Mouse (Mus musculus) midbrain, embryonic 16.5 days (tissue): ENCODE measurements around the gene Slc7a5. TPM values are rescaled to one million over a fixed set of nuclear protein-coding genes. Genes with fewer than 3 reads are reported as not detected.

ENCODE experiments used
- ATAC-seq: fragments of 200-750 bp; cut with Nextera tagmentation; 2 replicates; pipeline ENCODE4 v1.8.0; 2017; ENCODE audit warnings: moderate TSS enrichment
- H3K27ac ChIP-seq: fragments of 300-500 bp; sonication (generic); 2 replicates; pipeline ENCODE4 v1.5.1; 2014; ENCODE audit warnings: mild to moderate bottlenecking, low read length, mixed read lengths
- H3K27me3 ChIP-seq: fragments of 300-500 bp; sonication (generic); 2 replicates; pipeline ENCODE4 v1.6.1; 2014; ENCODE audit warnings: low read depth, low read length, mixed read lengths; ENCODE audit not compliant: control insufficient read depth, insufficient read depth
- H3K36me3 ChIP-seq: fragments of 300-500 bp; sonication (generic); 2 replicates; pipeline ENCODE4 v1.6.1; 2014; ENCODE audit warnings: mild to moderate bottlenecking, low read length, moderate library complexity, mixed read lengths; ENCODE audit not compliant: control insufficient read depth, insufficient read depth
- H3K4me1 ChIP-seq: fragments of 300-500 bp; sonication (generic); 2 replicates; pipeline ENCODE4 v1.6.1; 2014; ENCODE audit warnings: mild to moderate bottlenecking, low read length, mixed read lengths; ENCODE audit not compliant: control insufficient read depth, insufficient read depth
- H3K4me2 ChIP-seq: fragments of 300-500 bp; sonication (generic); 2 replicates; pipeline ENCODE4 v1.6.1; 2014; ENCODE audit warnings: mild to moderate bottlenecking, low read length, mixed read lengths
- H3K4me3 ChIP-seq: fragments of 300-500 bp; sonication (generic); 2 replicates; pipeline ENCODE4 v1.5.1; 2014; ENCODE audit warnings: low read depth, mild to moderate bottlenecking, low read length, moderate library complexity, mixed read lengths
- H3K9ac ChIP-seq: fragments of 300-500 bp; sonication (generic); 2 replicates; pipeline ENCODE4 v1.6.1; 2014; ENCODE audit warnings: low read depth, low read length, mixed read lengths
- H3K9me3 ChIP-seq: fragments of 300-500 bp; sonication (generic); replicated peaks from 2 replicates; pipeline ENCODE4 v1.6.1; 2014; ENCODE audit warnings: mild to moderate bottlenecking, low read length, mixed read lengths; ENCODE audit not compliant: control insufficient read depth, poor library complexity, severe bottlenecking
- WGBS: fragments of 180-500 bp; shearing (Covaris S2); extraction: QIAGEN DNeasy Blood & Tissue Kit; methylation state at CpG from one replicate; pipeline ENCODE4 v1.1.7; 2014; 5-methylcytosine and 5-hydroxymethylcytosine counted together
- polyA plus RNA-seq: library from polyadenylated mRNA; unstranded; fragments of >200 nt; fragmentation: Nextera tagmentation; extraction: Ambion mirVana; gene quantifications from 2 replicates; pipeline ENCODE4 v1.2.1, GENCODE M21; 2015

Gene Slc7a5
- polyA plus RNA-seq, 1 experiment from 2014 or later = 50.8 TPM

- no peak overlapping the region for H3K4me2 ChIP-seq
- H3K4me1 ChIP-seq = peaks cover 7% of the 10 kb centered on the region
- H3K36me3 ChIP-seq = no peaks in the 10 kb centered on the region
- ATAC-seq = no peak
- WGBS = 45% methylated on average over 2 of the region's 2 CpGs
- H3K27me3 ChIP-seq = no peaks in the 10 kb centered on the region
- H3K4me3 ChIP-seq = no peak overlapping the region
- no peak overlapping the region for H3K27ac ChIP-seq
- H3K9me3 ChIP-seq = no peaks in the 10 kb centered on the region
- H3K9ac ChIP-seq = no peak overlapping the region
Measured at GRCm38 (mm10) chr8:121943057-121943540, 35.6 kb upstream of the Slc7a5 start.

- Histone ChIP-seq H3K4me2 (no peak overlapping the region), H3K27me3 (no peaks in the 10 kb centered on the region), H3K4me3 (no peak overlapping the region), H3K4me1 (peaks cover 10% of the 10 kb centered on the region), H3K27ac (no peak overlapping the region), H3K9me3 (no peaks in the 10 kb centered on the region), H3K9ac (no peak overlapping the region), H3K36me3 (no peaks in the 10 kb centered on the region)
- ATAC-seq = no peak
- 87% methylated on average over 7 of the region's 7 CpGs for WGBS
Measured at GRCm38 (mm10) chr8:121938732-121939131, 31.2 kb upstream of the Slc7a5 start.

DNA sequence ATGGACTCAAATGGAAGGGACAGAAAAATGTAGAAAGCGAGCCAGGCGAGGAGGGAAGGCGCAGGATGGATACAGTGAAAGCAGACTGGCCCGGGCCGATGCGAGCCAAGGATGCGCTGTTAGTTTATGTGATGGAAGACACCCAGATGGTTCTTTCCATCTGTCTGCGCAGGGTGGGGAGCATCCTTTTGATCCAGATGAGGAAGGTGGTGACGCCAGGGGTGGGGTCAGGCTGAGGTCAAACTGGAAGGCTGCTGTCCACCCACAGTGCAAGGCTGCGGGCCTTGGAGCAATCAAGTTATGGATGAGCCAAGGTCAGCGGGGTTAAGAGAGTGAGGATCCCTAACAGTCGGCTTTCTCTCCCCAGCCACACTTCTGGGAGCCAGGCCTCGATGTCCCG lies 28.9 kb upstream of the Slc7a5 start:
- no peaks in the 10 kb centered on the region for H3K36me3 ChIP-seq
- no peak overlapping the region for H3K4me2 ChIP-seq
- 85% methylated on average over 14 of the region's 14 CpGs for WGBS
- H3K9ac ChIP-seq = no peak overlapping the region
- H3K4me3 ChIP-seq = no peak overlapping the region
- ATAC-seq = no peak
- H3K9me3 ChIP-seq = no peaks in the 10 kb centered on the region
- peaks cover 10% of the 10 kb centered on the region for H3K4me1 ChIP-seq
- H3K27me3 ChIP-seq = no peaks in the 10 kb centered on the region
- H3K27ac ChIP-seq = no peak overlapping the region

GRCm38 (mm10) chr8:121935341-121936294 lies 28.1 kb upstream of the Slc7a5 start:
- no peaks in the 10 kb centered on the region for H3K36me3 ChIP-seq
- ATAC-seq = peak; percentile 88
- H3K4me2 ChIP-seq = peak overlapping the region; percentile 5; the same call in 1 of the 2 replicates
- H3K9ac ChIP-seq = peak overlapping the region; percentile 25; the same call in 1 of the 2 replicates
- H3K27me3 ChIP-seq = no peaks in the 10 kb centered on the region
- WGBS = 35% methylated on average over 12 of the region's 12 CpGs
- H3K9me3 ChIP-seq = no peaks in the 10 kb centered on the region
- H3K4me1 ChIP-seq = peaks cover 10% of the 10 kb centered on the region
- H3K27ac ChIP-seq = peak overlapping the region; percentile 72
- H3K4me3 ChIP-seq = no peak overlapping the region

- H3K36me3 ChIP-seq = no peaks in the 10 kb centered on the region
- H3K27me3 ChIP-seq = no peaks in the 10 kb centered on the region
- no peak overlapping the region for H3K4me2 ChIP-seq
- H3K4me1 ChIP-seq = peaks cover 10% of the 10 kb centered on the region
- peak overlapping the region; percentile 72 for H3K27ac ChIP-seq
- no peak overlapping the region for H3K9ac ChIP-seq
- no peak overlapping the region for H3K4me3 ChIP-seq
- peak; percentile 46 for ATAC-seq
- no peaks in the 10 kb centered on the region for H3K9me3 ChIP-seq
Measured at GRCm38 (mm10) chr8:121934923-121935322, 27.4 kb upstream of the Slc7a5 start.

DNA sequence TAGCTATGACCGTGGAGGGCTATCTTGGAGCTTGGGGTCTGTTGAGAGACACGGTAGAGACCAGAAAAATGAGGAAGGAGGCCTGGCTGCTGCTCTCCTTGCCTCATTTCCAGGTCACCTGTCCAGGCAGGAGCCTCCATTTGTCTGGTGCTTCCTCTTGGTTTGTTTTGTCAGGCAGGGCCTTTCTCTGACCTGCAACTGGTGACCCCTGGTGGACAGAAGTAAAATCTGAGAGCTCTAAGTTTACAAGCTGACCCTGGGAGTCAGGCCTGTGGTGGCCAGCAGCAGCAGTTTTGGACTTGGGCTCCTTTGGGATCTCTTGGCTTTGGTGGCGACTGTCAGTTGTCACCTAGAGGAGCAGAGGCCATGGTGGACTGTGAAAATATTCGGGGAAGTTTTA lies 27.0 kb upstream of the Slc7a5 start:
- WGBS = 32% methylated on average over 4 of the region's 4 CpGs

DNA sequence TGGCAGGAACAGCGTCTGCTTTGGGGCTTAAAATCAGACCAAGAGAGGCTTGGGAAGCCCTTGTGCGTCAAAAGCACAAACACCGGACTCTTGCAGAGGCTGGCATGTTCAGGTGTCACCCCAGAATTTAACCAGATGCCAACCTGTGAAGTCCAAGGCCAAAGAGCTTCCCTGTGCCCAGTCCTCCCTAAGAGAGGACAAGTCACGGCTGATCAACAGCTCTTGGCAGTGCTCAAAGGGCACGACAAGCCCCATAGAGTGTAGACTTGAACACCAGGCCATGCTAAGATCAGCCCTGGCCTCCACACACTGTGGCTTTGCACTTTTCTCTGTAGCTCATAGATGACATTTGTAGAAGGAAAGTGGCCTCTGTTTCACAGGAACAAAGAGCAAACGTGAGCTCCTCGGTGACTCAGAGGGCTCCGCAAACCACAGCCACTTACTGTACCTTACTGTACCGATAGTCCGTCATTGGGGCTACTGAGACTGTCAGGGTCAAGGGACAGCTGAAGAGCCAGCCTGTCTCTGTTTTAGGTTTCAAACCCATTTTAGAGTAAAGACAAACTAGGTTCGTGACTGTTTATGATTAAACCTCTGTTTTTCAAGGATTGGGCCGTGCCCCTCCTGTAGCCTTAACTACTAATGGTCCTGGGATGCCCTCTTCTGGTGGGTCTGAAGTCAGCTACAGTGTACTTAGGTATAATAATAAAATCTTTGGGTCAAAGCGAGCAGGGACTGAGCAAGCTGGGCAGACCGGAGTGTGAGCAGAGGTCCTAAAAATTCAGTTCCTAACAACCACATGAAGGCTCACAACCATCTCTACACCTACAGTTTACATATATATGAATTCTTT lies 25.4 kb upstream of the Slc7a5 start:
- H3K4me1 ChIP-seq = peaks cover 10% of the 10 kb centered on the region
- ATAC-seq = no peak
- 84% methylated on average over 14 of the region's 14 CpGs for WGBS
- H3K4me3 ChIP-seq = no peak overlapping the region
- H3K27me3 ChIP-seq = no peaks in the 10 kb centered on the region
- no peak overlapping the region for H3K4me2 ChIP-seq
- H3K36me3 ChIP-seq = no peaks in the 10 kb centered on the region
- H3K27ac ChIP-seq = no peak overlapping the region
- no peaks in the 10 kb centered on the region for H3K9me3 ChIP-seq
- H3K9ac ChIP-seq = no peak overlapping the region

More for the DNA sequence above, 27.0 kb upstream of the Slc7a5 start:
- peak; percentile 33; the same call in 1 of the 2 replicates for ATAC-seq
- Histone ChIP-seq H3K36me3 (no peaks in the 10 kb centered on the region), H3K4me1 (peaks cover 10% of the 10 kb centered on the region), H3K9ac (no peak overlapping the region), H3K9me3 (no peaks in the 10 kb centered on the region), H3K27me3 (no peaks in the 10 kb centered on the region), H3K4me2 (no peak overlapping the region), H3K4me3 (no peak overlapping the region), H3K27ac (peak overlapping the region; percentile 72)

DNA sequence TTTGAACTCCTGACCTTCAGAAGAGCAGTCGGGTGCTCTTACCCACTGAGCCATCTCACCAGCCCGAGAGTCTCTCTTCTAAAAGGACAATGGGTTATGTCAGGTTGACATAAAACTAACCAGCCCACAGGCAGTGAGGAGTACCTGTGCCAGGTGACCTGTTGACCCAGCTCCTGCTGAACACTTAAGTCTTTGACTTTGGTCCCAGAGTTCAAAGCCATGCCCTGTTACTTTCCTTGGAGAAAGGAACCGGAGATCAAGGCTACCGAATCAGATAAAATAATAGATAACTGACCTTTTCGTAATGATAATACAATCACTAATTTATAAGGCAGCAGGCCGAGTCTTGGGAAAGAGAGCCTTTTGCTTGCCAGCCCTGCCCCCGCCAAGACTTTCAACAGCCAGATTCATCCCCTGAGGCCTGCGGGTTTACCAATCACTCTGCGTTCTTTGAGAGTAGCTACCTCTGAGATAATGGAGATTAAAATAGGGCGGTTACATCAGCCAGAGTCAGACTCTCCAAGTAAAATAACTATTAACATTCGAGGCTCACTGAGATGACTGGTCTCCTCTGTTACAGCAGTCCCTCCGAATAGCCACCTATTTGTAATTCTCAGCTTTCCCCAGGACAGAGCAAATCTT lies 24.7 kb upstream of the Slc7a5 start:
- H3K27me3 ChIP-seq = no peaks in the 10 kb centered on the region
- 68% methylated on average over 12 of the region's 12 CpGs for WGBS
- H3K36me3 ChIP-seq = no peaks in the 10 kb centered on the region
- no peak for ATAC-seq
- H3K4me2 ChIP-seq = no peak overlapping the region
- H3K9me3 ChIP-seq = no peaks in the 10 kb centered on the region
- H3K4me1 ChIP-seq = peaks cover 10% of the 10 kb centered on the region
- no peak overlapping the region for H3K4me3 ChIP-seq
- H3K27ac ChIP-seq = no peak overlapping the region
- H3K9ac ChIP-seq = no peak overlapping the region
